Mouse (Mus musculus) frontal cortex, postnatal 25 days (tissue): ENCODE measurements around the gene Copz1.
"Not testable (repeated sequence)": the region's sequence is repeated elsewhere in the genome, so short reads cannot be mapped to it uniquely, and the experiment has no call there.

Experiments
- DNase-seq, 2 experiments: peaks; one replicate each; pipeline ENCODE4 v3.0.0; 2022; ENCODE audit warnings: low spot score in 2 of 2

Copz1 gene

GRCm38 (mm10) chr15:103251595-103251994, 20.9 kb upstream of the Copz1 start:
- DNase-seq: no peak

GRCm38 (mm10) chr15:103252660-103253059, 19.9 kb upstream of the Copz1 start:
- no peak for DNase-seq

GRCm38 (mm10) chr15:103253352-103253751, 19.2 kb upstream of the Copz1 start:
- no peak for DNase-seq

GRCm38 (mm10) chr15:103255169-103255568, 17.3 kb upstream of the Copz1 start:
- no peak for DNase-seq

- DNase-seq: no peak
Measured at GRCm38 (mm10) chr15:103256210-103256986, 16.1 kb upstream of the Copz1 start.

- no peak for DNase-seq
Measured at GRCm38 (mm10) chr15:103257790-103258728, 14.5 kb upstream of the Copz1 start, which contains the start of gene Nfe2. Gene Nfe2 (minus strand): TSS chr15:103258403.

GRCm38 (mm10) chr15:103259162-103259561, 13.4 kb upstream of the Copz1 start:
- no peak for DNase-seq

GRCm38 (mm10) chr15:103259989-103260388, 12.5 kb upstream of the Copz1 start:
- DNase-seq: no peak

- no peak for DNase-seq
Measured at GRCm38 (mm10) chr15:103264794-103265193, 7.7 kb upstream of the Copz1 start.

- no peak for DNase-seq
Measured at GRCm38 (mm10) chr15:103268903-103269302, 3.6 kb upstream of the Copz1 start.

GRCm38 (mm10) chr15:103275943-103276342, 3.4 kb downstream of the Copz1 start:
- DNase-seq: not testable (repeated sequence)

GRCm38 (mm10) chr15:103277949-103278348, 5.4 kb downstream of the Copz1 start:
- no peak for DNase-seq

GRCm38 (mm10) chr15:103279750-103280149, 7.2 kb downstream of the Copz1 start:
- no peak for DNase-seq

GRCm38 (mm10) chr15:103280817-103281464, 8.4 kb downstream of the Copz1 start:
- DNase-seq: no peak

- no peak for DNase-seq
Measured at GRCm38 (mm10) chr15:103281465-103282205, 9.1 kb downstream of the Copz1 start.

GRCm38 (mm10) chr15:103284066-103284465, 11.6 kb downstream of the Copz1 start:
- DNase-seq: no peak

GRCm38 (mm10) chr15:103284647-103285046, 12.1 kb downstream of the Copz1 start:
- DNase-seq: no peak

- no peak for DNase-seq
Measured at GRCm38 (mm10) chr15:103285778-103286417, 13.4 kb downstream of the Copz1 start.

- no peak for DNase-seq
Measured at GRCm38 (mm10) chr15:103289600-103289999, 17.1 kb downstream of the Copz1 start.

GRCm38 (mm10) chr15:103290417-103290816, 17.9 kb downstream of the Copz1 start:
- DNase-seq: no peak

GRCm38 (mm10) chr15:103290843-103291242, 18.3 kb downstream of the Copz1 start:
- no peak for DNase-seq
